Mouse (Mus musculus): ENCODE measurements around the gene Pdia5. TPM values are rescaled to one million over a fixed set of nuclear protein-coding genes. Genes with fewer than 3 reads are reported as not detected.

Pdia5 gene
- polyA plus RNA-seq, 1 experiment from 2014 or later, result 20.4 TPM

- H3K27me3 ChIP-seq (ENCODE audit: control insufficient read depth, insufficient read depth, low read length), result no peaks in the 10 kb centered on the region
- peak overlapping the region; percentile 79; the same call in 1 of the 2 replicates for H3K4me3 ChIP-seq (ENCODE audit: low read depth, low read length)
- 35% methylated on average over 10 of the region's 10 CpGs for WGBS
- H3K4me1 ChIP-seq (ENCODE audit: control insufficient read depth, insufficient read depth, low read length), result no peaks in the 10 kb centered on the region; the same call in 1 of the 2 replicates
- H3K27ac ChIP-seq (ENCODE audit: low read length), result no peak overlapping the region
- no peak overlapping the region for H3K9ac ChIP-seq (replicated peaks; ENCODE audit: low read depth, low read length)
- H3K36me3 ChIP-seq (ENCODE audit: control insufficient read depth, insufficient read depth, low read length), result no peaks in the 10 kb centered on the region
- peak overlapping the region; percentile 93 for H3K4me2 ChIP-seq (replicated peaks; ENCODE audit: low read depth, low read length)
- no peak for ATAC-seq (ENCODE audit: insufficient number of reproducible peaks, insufficient read depth, low FRiP score, low read depth)
- H3K9me3 ChIP-seq (ENCODE audit: control insufficient read depth, low read depth, low read length), result no peaks in the 10 kb centered on the region
Measured at GRCm38 (mm10) chr16:35489066-35489718, 1.5 kb downstream of the Pdia5 start.

- Histone ChIP-seq H3K36me3 (ENCODE audit: control insufficient read depth, insufficient read depth, low read length) (no peaks in the 10 kb centered on the region), H3K9me3 (ENCODE audit: control insufficient read depth, low read depth, low read length) (no peaks in the 10 kb centered on the region), H3K27me3 (ENCODE audit: control insufficient read depth, insufficient read depth, low read length) (no peaks in the 10 kb centered on the region), H3K27ac (ENCODE audit: low read length) (no peak overlapping the region), H3K4me3 (ENCODE audit: low read depth, low read length) (no peak overlapping the region), H3K4me2 (replicated peaks; ENCODE audit: low read depth, low read length) (no peak overlapping the region), H3K9ac (replicated peaks; ENCODE audit: low read depth, low read length) (no peak overlapping the region), H3K4me1 (ENCODE audit: control insufficient read depth, insufficient read depth, low read length) (no peaks in the 10 kb centered on the region; the same call in 1 of the 2 replicates)
- ATAC-seq (ENCODE audit: insufficient number of reproducible peaks, insufficient read depth, low FRiP score, low read depth), result no peak
- 86% methylated on average over 4 of the region's 4 CpGs for WGBS
Measured at GRCm38 (mm10) chr16:35487776-35488175, 2.9 kb downstream of the Pdia5 start.

DNA sequence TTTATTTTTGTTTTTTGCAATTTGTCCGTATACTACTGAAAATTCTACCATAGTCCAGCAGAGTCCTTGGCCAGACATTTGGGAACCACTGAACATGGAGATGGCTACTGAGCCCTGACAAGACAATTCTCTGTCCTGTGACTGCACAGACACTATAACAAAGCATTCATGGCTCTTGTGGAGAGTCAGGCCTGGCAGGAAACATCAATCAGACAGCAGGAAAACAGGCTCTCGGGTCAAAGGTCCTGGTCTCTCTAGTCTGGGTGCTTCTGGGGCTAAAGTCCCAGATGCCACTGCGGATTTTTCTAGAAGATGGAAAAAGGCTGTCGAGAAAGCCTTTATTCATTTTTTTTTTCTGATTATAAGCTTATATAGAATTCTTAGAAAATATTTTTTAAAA, 3.6 kb downstream of the Pdia5 start:
- Histone ChIP-seq H3K9ac (replicated peaks; ENCODE audit: low read depth, low read length) (no peak overlapping the region), H3K27ac (ENCODE audit: low read length) (no peak overlapping the region), H3K4me2 (replicated peaks; ENCODE audit: low read depth, low read length) (no peak overlapping the region), H3K9me3 (ENCODE audit: control insufficient read depth, low read depth, low read length) (no peaks in the 10 kb centered on the region), H3K36me3 (ENCODE audit: control insufficient read depth, insufficient read depth, low read length) (no peaks in the 10 kb centered on the region), H3K4me3 (ENCODE audit: low read depth, low read length) (no peak overlapping the region), H3K27me3 (ENCODE audit: control insufficient read depth, insufficient read depth, low read length) (no peaks in the 10 kb centered on the region), H3K4me1 (ENCODE audit: control insufficient read depth, insufficient read depth, low read length) (no peaks in the 10 kb centered on the region; the same call in 1 of the 2 replicates)
- 47% methylated on average over 4 of the region's 4 CpGs for WGBS
- ATAC-seq (ENCODE audit: insufficient number of reproducible peaks, insufficient read depth, low FRiP score, low read depth), result no peak

GRCm38 (mm10) chr16:35485711-35486110, 5.0 kb downstream of the Pdia5 start:
- H3K4me2 ChIP-seq (replicated peaks; ENCODE audit: low read depth, low read length), result no peak overlapping the region
- no peaks in the 10 kb centered on the region for H3K36me3 ChIP-seq (ENCODE audit: control insufficient read depth, insufficient read depth, low read length)
- H3K9ac ChIP-seq (replicated peaks; ENCODE audit: low read depth, low read length), result no peak overlapping the region
- no peak overlapping the region for H3K4me3 ChIP-seq (ENCODE audit: low read depth, low read length)
- H3K27me3 ChIP-seq (ENCODE audit: control insufficient read depth, insufficient read depth, low read length), result no peaks in the 10 kb centered on the region
- H3K27ac ChIP-seq (ENCODE audit: low read length), result no peak overlapping the region
- H3K4me1 ChIP-seq (ENCODE audit: control insufficient read depth, insufficient read depth, low read length), result no peaks in the 10 kb centered on the region; the same call in 1 of the 2 replicates
- H3K9me3 ChIP-seq (ENCODE audit: control insufficient read depth, low read depth, low read length), result no peaks in the 10 kb centered on the region
- 62% methylated on average over 9 of the region's 9 CpGs for WGBS
- ATAC-seq (ENCODE audit: insufficient number of reproducible peaks, insufficient read depth, low FRiP score, low read depth), result no peak

DNA sequence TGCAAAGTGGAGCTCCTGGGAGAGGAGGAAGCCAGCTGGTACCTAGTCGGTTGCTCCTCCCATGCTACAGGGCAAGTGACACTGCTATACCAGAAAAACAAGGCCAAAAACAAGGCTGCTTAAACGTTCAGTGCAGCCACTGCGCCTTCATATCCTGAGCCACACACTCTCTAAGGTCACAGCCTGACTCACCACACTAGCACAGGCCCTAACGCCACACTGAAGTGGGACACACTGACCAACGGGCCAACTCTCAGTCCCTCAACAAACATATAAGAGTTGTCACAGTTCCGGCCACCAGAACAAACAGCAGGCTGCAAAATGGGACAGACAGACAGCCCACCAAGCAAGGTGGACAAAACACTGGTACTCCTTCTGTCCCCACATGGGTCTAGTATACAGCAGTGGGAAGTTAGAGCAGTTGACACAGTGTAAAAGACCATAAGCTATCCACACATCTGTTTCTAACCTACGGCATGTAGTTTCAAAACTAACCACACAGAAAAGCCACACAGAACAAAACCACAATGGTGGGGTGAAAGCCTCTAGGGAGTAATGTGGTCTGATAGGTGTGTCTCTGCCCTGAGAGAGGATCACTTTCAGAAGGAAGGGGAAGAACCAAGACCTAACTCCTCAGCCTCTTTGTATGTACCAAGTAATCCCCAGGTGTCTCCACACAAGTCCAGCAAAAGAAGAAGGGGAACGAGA, 6.0 kb downstream of the Pdia5 start:
- H3K36me3 ChIP-seq (ENCODE audit: control insufficient read depth, insufficient read depth, low read length), result no peaks in the 10 kb centered on the region
- peaks cover 1% of the 10 kb centered on the region; the same call in 1 of the 2 replicates for H3K4me1 ChIP-seq (ENCODE audit: control insufficient read depth, insufficient read depth, low read length)
- 79% methylated on average over 8 of the region's 8 CpGs for WGBS
- H3K4me2 ChIP-seq (replicated peaks; ENCODE audit: low read depth, low read length), result no peak overlapping the region
- no peak overlapping the region for H3K27ac ChIP-seq (ENCODE audit: low read length)
- no peak for ATAC-seq (ENCODE audit: insufficient number of reproducible peaks, insufficient read depth, low FRiP score, low read depth)
- H3K4me3 ChIP-seq (ENCODE audit: low read depth, low read length), result no peak overlapping the region
- H3K9me3 ChIP-seq (ENCODE audit: control insufficient read depth, low read depth, low read length), result no peaks in the 10 kb centered on the region
- H3K27me3 ChIP-seq (ENCODE audit: control insufficient read depth, insufficient read depth, low read length), result no peaks in the 10 kb centered on the region
- H3K9ac ChIP-seq (replicated peaks; ENCODE audit: low read depth, low read length), result no peak overlapping the region

GRCm38 (mm10) chr16:35484105-35484504, 6.6 kb downstream of the Pdia5 start:
- no peaks in the 10 kb centered on the region for H3K9me3 ChIP-seq (ENCODE audit: control insufficient read depth, low read depth, low read length)
- H3K4me1 ChIP-seq (ENCODE audit: control insufficient read depth, insufficient read depth, low read length), result peaks cover 3% of the 10 kb centered on the region; the same call in 1 of the 2 replicates
- no peaks in the 10 kb centered on the region for H3K36me3 ChIP-seq (ENCODE audit: control insufficient read depth, insufficient read depth, low read length)
- H3K4me3 ChIP-seq (ENCODE audit: low read depth, low read length), result no peak overlapping the region
- WGBS, result 74% methylated on average over 4 of the region's 4 CpGs
- no peaks in the 10 kb centered on the region for H3K27me3 ChIP-seq (ENCODE audit: control insufficient read depth, insufficient read depth, low read length)
- no peak overlapping the region for H3K27ac ChIP-seq (ENCODE audit: low read length)
- ATAC-seq (ENCODE audit: insufficient number of reproducible peaks, insufficient read depth, low FRiP score, low read depth), result no peak
- no peak overlapping the region for H3K9ac ChIP-seq (replicated peaks; ENCODE audit: low read depth, low read length)
- no peak overlapping the region for H3K4me2 ChIP-seq (replicated peaks; ENCODE audit: low read depth, low read length)

- no peak for ATAC-seq (ENCODE audit: insufficient number of reproducible peaks, insufficient read depth, low FRiP score, low read depth)
- 67% methylated on average over 6 of the region's 6 CpGs for WGBS
- H3K27me3 ChIP-seq (ENCODE audit: control insufficient read depth, insufficient read depth, low read length), result no peaks in the 10 kb centered on the region
- H3K4me3 ChIP-seq (ENCODE audit: low read depth, low read length), result no peak overlapping the region
- no peak overlapping the region for H3K27ac ChIP-seq (ENCODE audit: low read length)
- no peaks in the 10 kb centered on the region for H3K9me3 ChIP-seq (ENCODE audit: control insufficient read depth, low read depth, low read length)
- H3K4me2 ChIP-seq (replicated peaks; ENCODE audit: low read depth, low read length), result no peak overlapping the region
- H3K9ac ChIP-seq (replicated peaks; ENCODE audit: low read depth, low read length), result no peak overlapping the region
- no peaks in the 10 kb centered on the region for H3K36me3 ChIP-seq (ENCODE audit: control insufficient read depth, insufficient read depth, low read length)
- H3K4me1 ChIP-seq (ENCODE audit: control insufficient read depth, insufficient read depth, low read length), result 0 out of 2 replicates have a peak, but pooled peaks cover 3% of the 10 kb centered on the region
Measured at GRCm38 (mm10) chr16:35479301-35479700, 11.4 kb downstream of the Pdia5 start.

DNA sequence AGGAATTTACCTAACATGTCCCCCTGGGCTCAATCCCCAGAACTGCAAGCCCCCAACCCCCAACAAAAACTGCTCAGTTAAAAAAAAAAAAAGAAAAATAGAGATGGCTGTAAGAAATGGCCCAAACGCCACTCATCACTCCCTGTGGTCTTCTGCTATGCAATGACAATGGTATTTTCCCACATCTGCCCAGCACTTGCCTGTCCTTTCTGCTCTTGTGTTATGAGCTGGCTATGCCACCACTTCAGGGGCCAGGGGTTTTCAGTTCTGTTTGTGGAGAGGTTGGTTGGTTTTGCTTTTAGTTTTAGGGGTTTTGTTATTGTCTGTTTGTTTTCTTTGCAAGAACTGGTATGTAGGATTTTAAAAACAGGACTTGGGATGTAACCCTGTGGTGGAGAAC, 13.4 kb downstream of the Pdia5 start:
- Histone ChIP-seq H3K4me2 (replicated peaks; ENCODE audit: low read depth, low read length) (no peak overlapping the region), H3K9ac (replicated peaks; ENCODE audit: low read depth, low read length) (no peak overlapping the region), H3K4me3 (ENCODE audit: low read depth, low read length) (no peak overlapping the region), H3K27me3 (ENCODE audit: control insufficient read depth, insufficient read depth, low read length) (no peaks in the 10 kb centered on the region), H3K9me3 (ENCODE audit: control insufficient read depth, low read depth, low read length) (no peaks in the 10 kb centered on the region), H3K4me1 (ENCODE audit: control insufficient read depth, insufficient read depth, low read length) (0 out of 2 replicates have a peak, but pooled peaks cover 3% of the 10 kb centered on the region), H3K27ac (ENCODE audit: low read length) (no peak overlapping the region), H3K36me3 (ENCODE audit: control insufficient read depth, insufficient read depth, low read length) (no peaks in the 10 kb centered on the region)
- 59% methylated on average over 1 of the region's 1 CpGs for WGBS
- ATAC-seq (ENCODE audit: insufficient number of reproducible peaks, insufficient read depth, low FRiP score, low read depth), result no peak
